Mouse (Mus musculus) midbrain, embryonic 16.5 days (tissue): ENCODE measurements around the gene Ldb2. TPM values are rescaled to one million over a fixed set of nuclear protein-coding genes. Genes with fewer than 3 reads are reported as not detected.

ENCODE experiments used
- ATAC-seq: fragments of 200-750 bp; cut with Nextera tagmentation; 2 replicates; pipeline ENCODE4 v1.8.0; 2017; ENCODE audit warnings: moderate TSS enrichment
- H3K27ac ChIP-seq: fragments of 300-500 bp; sonication (generic); 2 replicates; pipeline ENCODE4 v1.5.1; 2014; ENCODE audit warnings: mild to moderate bottlenecking, low read length, mixed read lengths
- H3K27me3 ChIP-seq: fragments of 300-500 bp; sonication (generic); 2 replicates; pipeline ENCODE4 v1.6.1; 2014; ENCODE audit warnings: low read depth, low read length, mixed read lengths; ENCODE audit not compliant: control insufficient read depth, insufficient read depth
- H3K36me3 ChIP-seq: fragments of 300-500 bp; sonication (generic); 2 replicates; pipeline ENCODE4 v1.6.1; 2014; ENCODE audit warnings: mild to moderate bottlenecking, low read length, moderate library complexity, mixed read lengths; ENCODE audit not compliant: control insufficient read depth, insufficient read depth
- H3K4me1 ChIP-seq: fragments of 300-500 bp; sonication (generic); 2 replicates; pipeline ENCODE4 v1.6.1; 2014; ENCODE audit warnings: mild to moderate bottlenecking, low read length, mixed read lengths; ENCODE audit not compliant: control insufficient read depth, insufficient read depth
- H3K4me2 ChIP-seq: fragments of 300-500 bp; sonication (generic); 2 replicates; pipeline ENCODE4 v1.6.1; 2014; ENCODE audit warnings: mild to moderate bottlenecking, low read length, mixed read lengths
- H3K4me3 ChIP-seq: fragments of 300-500 bp; sonication (generic); 2 replicates; pipeline ENCODE4 v1.5.1; 2014; ENCODE audit warnings: low read depth, mild to moderate bottlenecking, low read length, moderate library complexity, mixed read lengths
- H3K9ac ChIP-seq: fragments of 300-500 bp; sonication (generic); 2 replicates; pipeline ENCODE4 v1.6.1; 2014; ENCODE audit warnings: low read depth, low read length, mixed read lengths
- H3K9me3 ChIP-seq: fragments of 300-500 bp; sonication (generic); replicated peaks from 2 replicates; pipeline ENCODE4 v1.6.1; 2014; ENCODE audit warnings: mild to moderate bottlenecking, low read length, mixed read lengths; ENCODE audit not compliant: control insufficient read depth, poor library complexity, severe bottlenecking
- WGBS: fragments of 180-500 bp; shearing (Covaris S2); extraction: QIAGEN DNeasy Blood & Tissue Kit; methylation state at CpG from one replicate; pipeline ENCODE4 v1.1.7; 2014; 5-methylcytosine and 5-hydroxymethylcytosine counted together
- polyA plus RNA-seq: library from polyadenylated mRNA; unstranded; fragments of >200 nt; fragmentation: Nextera tagmentation; extraction: Ambion mirVana; gene quantifications from 2 replicates; pipeline ENCODE4 v1.2.1, GENCODE M21; 2015

Ldb2 gene
- polyA plus RNA-seq, 1 experiment from 2014 or later: 89.2 TPM

DNA sequence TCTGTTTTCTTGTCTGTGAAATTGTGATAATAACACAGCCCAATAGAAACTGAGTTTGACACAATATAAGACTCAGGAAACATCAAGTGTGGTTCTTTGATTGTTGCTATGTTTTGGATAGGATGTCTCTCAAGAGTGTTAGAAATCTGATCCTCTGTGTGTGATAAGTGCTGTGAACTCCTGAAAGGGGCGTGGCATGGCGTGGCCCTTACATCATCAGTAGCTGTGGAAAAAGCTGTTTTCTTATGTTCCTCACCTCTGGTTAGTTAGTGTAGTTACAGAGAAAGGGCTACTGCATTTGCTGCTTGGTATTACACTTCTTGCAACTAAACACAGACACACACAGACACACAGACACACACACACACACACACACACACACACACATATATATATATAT, 90.2 kb downstream of the Ldb2 start:
- Histone ChIP-seq H3K27ac (no peak overlapping the region), H3K4me3 (no peak overlapping the region), H3K36me3 (no peaks in the 10 kb centered on the region), H3K4me1 (peaks cover 33% of the 10 kb centered on the region), H3K4me2 (no peak overlapping the region), H3K27me3 (no peaks in the 10 kb centered on the region), H3K9me3 (no peaks in the 10 kb centered on the region), H3K9ac (no peak overlapping the region)
- no peak for ATAC-seq
- WGBS: 88% methylated on average over 2 of the region's 2 CpGs

- 74% methylated on average over 3 of the region's 3 CpGs for WGBS
- no peak for ATAC-seq
Measured at GRCm38 (mm10) chr5:44707946-44708345, 91.5 kb downstream of the Ldb2 start.

DNA sequence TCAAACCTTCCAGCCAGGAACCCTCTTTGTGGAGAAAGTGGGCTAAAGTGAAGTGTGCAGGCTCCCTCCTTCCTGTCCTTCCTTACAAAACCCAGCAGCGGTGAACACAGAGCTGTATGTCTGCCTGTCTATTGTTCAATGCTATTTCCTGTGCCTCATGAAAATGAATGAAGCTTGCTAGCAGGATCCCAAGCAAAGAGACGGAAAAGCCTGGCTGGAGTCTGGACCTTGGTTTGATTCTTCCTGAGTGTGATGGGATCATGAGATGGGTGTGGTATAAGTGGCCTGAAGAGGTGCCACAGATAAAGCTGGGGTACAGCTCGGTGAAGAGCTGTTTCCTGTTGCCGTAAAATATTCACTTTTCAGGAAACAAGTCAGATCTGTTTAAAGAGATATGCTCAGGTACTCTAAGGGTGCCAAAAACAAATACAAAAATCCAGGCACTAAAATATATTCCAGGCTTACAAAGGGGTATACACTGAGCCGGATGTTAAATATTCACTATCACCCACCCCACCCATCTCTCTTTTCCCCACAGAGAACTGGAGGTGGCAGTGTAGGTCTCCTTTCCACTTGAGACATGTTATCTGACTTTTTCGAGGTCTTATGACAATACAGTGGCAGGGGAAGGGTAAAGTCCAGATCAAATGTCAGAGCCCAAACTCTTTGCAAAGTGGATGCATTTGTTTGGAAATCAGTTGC, 92.3 kb downstream of the Ldb2 start:
- Histone ChIP-seq H3K27ac (peak overlapping the region; percentile 75), H3K9me3 (no peaks in the 10 kb centered on the region), H3K4me2 (no peak overlapping the region), H3K4me3 (no peak overlapping the region), H3K4me1 (peaks cover 22% of the 10 kb centered on the region), H3K27me3 (no peaks in the 10 kb centered on the region), H3K9ac (peak overlapping the region; percentile 34; the same call in 1 of the 2 replicates), H3K36me3 (no peaks in the 10 kb centered on the region)
- 0 out of 2 replicates have a peak, but pooled peaks have one; percentile 58 for ATAC-seq
- WGBS: 36% methylated on average over 6 of the region's 6 CpGs

More at GRCm38 (mm10) chr5:44707946-44708345, 91.5 kb downstream of the Ldb2 start:
- H3K9ac ChIP-seq: no peak overlapping the region
- no peaks in the 10 kb centered on the region for H3K27me3 ChIP-seq
- H3K4me3 ChIP-seq: no peak overlapping the region
- no peaks in the 10 kb centered on the region for H3K9me3 ChIP-seq
- peaks cover 25% of the 10 kb centered on the region for H3K4me1 ChIP-seq
- peak overlapping the region; percentile 38; the same call in 1 of the 2 replicates for H3K27ac ChIP-seq
- H3K4me2 ChIP-seq: no peak overlapping the region
- no peaks in the 10 kb centered on the region for H3K36me3 ChIP-seq

- Histone ChIP-seq H3K27ac (peak overlapping the region; percentile 54), H3K4me3 (no peak overlapping the region), H3K9ac (peak overlapping the region; percentile 15; the same call in 1 of the 2 replicates), H3K4me2 (no peak overlapping the region), H3K36me3 (no peaks in the 10 kb centered on the region), H3K4me1 (peaks cover 30% of the 10 kb centered on the region), H3K9me3 (no peaks in the 10 kb centered on the region), H3K27me3 (no peaks in the 10 kb centered on the region)
- peak; percentile 71 for ATAC-seq
- 40% methylated on average over 3 of the region's 3 CpGs for WGBS
Measured at GRCm38 (mm10) chr5:44697993-44698392, 101.5 kb downstream of the Ldb2 start.

- no peak overlapping the region for H3K4me2 ChIP-seq
- no peak overlapping the region for H3K9ac ChIP-seq
- no peaks in the 10 kb centered on the region for H3K36me3 ChIP-seq
- H3K27me3 ChIP-seq: no peaks in the 10 kb centered on the region
- H3K9me3 ChIP-seq: no peaks in the 10 kb centered on the region
- WGBS: 51% methylated on average over 7 of the region's 7 CpGs
- H3K27ac ChIP-seq: 0 out of 2 replicates have a peak overlapping the region, but pooled peaks have one; percentile 9
- ATAC-seq: no peak; the same call in 1 of the 2 replicates
- no peak overlapping the region for H3K4me3 ChIP-seq
- peaks cover 30% of the 10 kb centered on the region for H3K4me1 ChIP-seq
Measured at GRCm38 (mm10) chr5:44696548-44696947, 102.9 kb downstream of the Ldb2 start.

DNA sequence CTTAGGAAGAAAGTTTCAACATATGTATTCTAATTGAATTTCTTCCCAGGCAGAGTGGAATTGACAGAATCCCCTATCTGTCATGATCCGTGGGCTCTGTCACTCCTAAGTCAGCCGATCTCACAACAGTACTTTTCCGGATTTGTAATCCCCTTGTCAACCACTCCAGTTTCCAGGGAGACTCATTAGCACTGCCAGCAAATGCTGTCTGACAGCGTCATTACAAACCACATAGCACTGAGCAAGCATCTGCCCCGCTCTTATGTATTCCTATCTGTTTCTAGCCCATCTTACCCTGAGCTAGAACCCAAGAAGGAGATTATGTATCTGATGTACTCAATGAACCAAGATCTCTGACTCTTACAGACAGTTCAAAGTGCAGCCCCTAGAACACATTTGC, 105.8 kb downstream of the Ldb2 start:
- H3K9me3 ChIP-seq: no peaks in the 10 kb centered on the region
- ATAC-seq: 0 out of 2 replicates have a peak, but pooled peaks have one; percentile 29

DNA sequence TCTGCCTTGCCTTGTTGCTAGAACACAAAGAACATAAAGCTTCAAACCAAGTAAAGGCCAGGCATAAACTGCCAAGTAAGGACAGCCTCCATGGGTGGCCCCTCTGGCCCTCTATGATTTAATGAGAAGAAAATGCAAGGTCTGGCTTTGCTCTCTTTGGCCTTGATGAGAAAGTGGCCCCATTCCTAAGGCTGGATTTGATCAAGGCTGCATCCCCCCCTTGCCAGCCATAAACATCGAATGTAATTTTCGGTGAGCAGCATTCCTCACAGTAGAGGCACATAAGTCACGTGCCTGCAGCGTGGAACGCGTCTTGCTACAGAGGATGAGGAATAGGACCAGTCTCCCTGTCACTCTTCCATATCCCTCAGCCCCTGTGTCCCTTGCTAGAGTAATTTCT, 113.1 kb downstream of the Ldb2 start:
- Histone ChIP-seq H3K4me1 (peaks cover 9% of the 10 kb centered on the region), H3K27ac (no peak overlapping the region), H3K9ac (no peak overlapping the region), H3K9me3 (no peaks in the 10 kb centered on the region), H3K27me3 (no peaks in the 10 kb centered on the region), H3K4me2 (no peak overlapping the region), H3K4me3 (no peak overlapping the region), H3K36me3 (no peaks in the 10 kb centered on the region)
- ATAC-seq: no peak
- 81% methylated on average over 6 of the region's 6 CpGs for WGBS

More for the DNA sequence above, 105.8 kb downstream of the Ldb2 start:
- Histone ChIP-seq H3K4me1 (peaks cover 30% of the 10 kb centered on the region), H3K27ac (peak overlapping the region; percentile 30; the same call in 1 of the 2 replicates), H3K4me2 (no peak overlapping the region), H3K27me3 (no peaks in the 10 kb centered on the region), H3K4me3 (no peak overlapping the region), H3K36me3 (no peaks in the 10 kb centered on the region), H3K9ac (no peak overlapping the region)
- WGBS: 11% methylated on average over 5 of the region's 5 CpGs

GRCm38 (mm10) chr5:44681054-44681638, 118.3 kb downstream of the Ldb2 start:
- H3K36me3 ChIP-seq: no peaks in the 10 kb centered on the region
- no peak overlapping the region for H3K9ac ChIP-seq
- no peak overlapping the region for H3K4me2 ChIP-seq
- H3K4me3 ChIP-seq: no peak overlapping the region
- no peak for ATAC-seq
- H3K9me3 ChIP-seq: no peaks in the 10 kb centered on the region
- no peak overlapping the region; the same call in 1 of the 2 replicates for H3K27ac ChIP-seq
- WGBS: 44% methylated on average over 3 of the region's 3 CpGs
- H3K4me1 ChIP-seq: peaks cover 15% of the 10 kb centered on the region
- H3K27me3 ChIP-seq: no peaks in the 10 kb centered on the region

DNA sequence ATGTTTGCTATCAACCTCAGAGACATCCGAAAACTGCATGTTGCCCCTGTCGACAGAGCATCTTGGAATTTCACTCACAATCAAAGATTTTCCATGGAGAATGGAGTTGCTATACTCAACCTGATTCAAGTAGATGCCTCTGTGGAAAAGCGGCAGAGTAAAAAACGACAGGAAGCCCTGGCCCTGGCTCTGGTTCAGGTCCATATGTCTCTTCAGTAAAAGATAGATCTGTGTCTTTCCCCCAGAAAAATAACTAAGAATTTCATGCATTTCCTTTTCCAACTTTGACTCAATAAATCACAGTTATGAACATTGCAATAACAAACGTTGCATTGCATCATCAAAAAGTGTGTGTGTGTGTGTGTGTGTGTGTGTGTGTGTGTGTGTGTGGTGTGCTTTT, 121.7 kb downstream of the Ldb2 start:
- no peak for ATAC-seq
- Histone ChIP-seq H3K4me3 (no peak overlapping the region), H3K27ac (no peak overlapping the region), H3K36me3 (no peaks in the 10 kb centered on the region), H3K4me2 (no peak overlapping the region), H3K27me3 (no peaks in the 10 kb centered on the region), H3K4me1 (peaks cover 17% of the 10 kb centered on the region), H3K9me3 (no peaks in the 10 kb centered on the region), H3K9ac (no peak overlapping the region)
- 79% methylated on average over 5 of the region's 5 CpGs for WGBS
